Mouse (Mus musculus) thymus, adult 2 months (tissue): ENCODE data around the gene Gm49361. TPM values are rescaled to one million over a fixed set of nuclear protein-coding genes. Genes with fewer than 3 reads are reported as not detected.
"Not testable (repeated sequence)": the region's sequence is repeated elsewhere in the genome, so short reads cannot be mapped to it uniquely, and the experiment has no call there.

Experiments used
- DNase-seq: peaks from one replicate; pipeline ENCODE4 v3.0.0; 2021
- H3K27ac ChIP-seq: fragments of 200-500 bp; 2 replicates; pipeline ENCODE4 v1.5.1; 2012; ENCODE audit warnings: low read length, control low read depth; ENCODE audit not compliant: control insufficient read depth, insufficient read depth
- H3K27me3 ChIP-seq: fragments of 200-500 bp; 2 replicates; pipeline ENCODE4 v1.6.1; 2012; ENCODE audit warnings: mild to moderate bottlenecking, low read length, moderate library complexity, mixed read lengths; ENCODE audit not compliant: control insufficient read depth, insufficient read depth
- H3K36me3 ChIP-seq: fragments of 200-500 bp; 2 replicates; pipeline ENCODE4 v1.6.1; 2012; ENCODE audit warnings: mild to moderate bottlenecking, low read length, moderate library complexity; ENCODE audit not compliant: control insufficient read depth, insufficient read depth
- H3K4me1 ChIP-seq: fragments of 200-500 bp; replicated peaks from 2 replicates; pipeline ENCODE4 v1.6.1; 2012; ENCODE audit warnings: low read length; ENCODE audit not compliant: control insufficient read depth, insufficient read depth
- H3K4me3 ChIP-seq: fragments of 200-500 bp; 2 replicates; pipeline ENCODE4 v1.5.1; 2012; ENCODE audit warnings: mild to moderate bottlenecking, low read length, control low read depth, moderate library complexity; ENCODE audit not compliant: control insufficient read depth, insufficient read depth
- CTCF ChIP-seq: fragments of 200-500 bp; IDR thresholded peaks from 2 replicates; pipeline ENCODE4 v1.5.1; 2012; ENCODE audit warnings: mild to moderate bottlenecking, control low read depth, low read length, moderate library complexity, borderline replicate concordance; ENCODE audit not compliant: control insufficient read depth, poor library complexity, insufficient read depth; ENCODE audit errors: extremely low read depth
- POLR2A ChIP-seq: fragments of 200-500 bp; IDR thresholded peaks from 2 replicates; pipeline ENCODE4 v1.6.1; 2012; ENCODE audit warnings: mild to moderate bottlenecking, low read length, control low read depth, moderate library complexity; ENCODE audit not compliant: control insufficient read depth, poor library complexity, insufficient read depth; ENCODE audit errors: extremely low read depth
- WGBS: fragments of 180-500 bp; shearing (Covaris S2); methylation state at CpG from one replicate; pipeline ENCODE4 v1.1.7; 2018; 5-methylcytosine and 5-hydroxymethylcytosine counted together
- polyA plus RNA-seq: library from polyadenylated mRNA; depleted of rRNA; stranded (reverse); fragments of >200 nt; gene quantifications from 2 replicates; pipeline ENCODE4 v1.2.3, GENCODE M21; 2012

Gene Gm49361
- polyA plus RNA-seq, 1 experiment = not detected

- peaks cover 4% of the 10 kb centered on the region for H3K4me1 ChIP-seq
- H3K36me3 ChIP-seq = no peaks in the 10 kb centered on the region
- H3K4me3 ChIP-seq = peak within 1 kb of the TSS; percentile 98
- H3K27me3 ChIP-seq = no peaks in the 10 kb centered on the region
- peak within 1 kb of the TSS; percentile 35 for H3K27ac ChIP-seq
- WGBS = under 1% methylated on average over 80 of the region's 80 CpGs
- peak; percentile 88; the same call in 1 of the 2 replicates for TF ChIP-seq CTCF
- TF ChIP-seq POLR2A = peak; percentile 78
- peak; percentile 76 for DNase-seq
Measured at GRCm38 (mm10) chr14:57664822-57665627, 80.9 kb downstream of the Gm49361 start, which contains the start of gene Xpo4. TSS of gene Xpo4 (minus strand) at chr14:57665430.

- no peak for TF ChIP-seq CTCF
- TF ChIP-seq POLR2A = no peak
- DNase-seq = no peak
- Histone ChIP-seq H3K4me3 (peak overlapping the region; percentile 98), H3K36me3 (no peaks in the 10 kb centered on the region), H3K4me1 (peaks cover 4% of the 10 kb centered on the region), H3K27me3 (no peaks in the 10 kb centered on the region), H3K27ac (peak overlapping the region; percentile 35)
- 0% methylated on average over 19 of the region's 19 CpGs for WGBS
Measured at GRCm38 (mm10) chr14:57664311-57664821, 81.5 kb downstream of the Gm49361 start.

GRCm38 (mm10) chr14:57663630-57664029 lies 82.3 kb downstream of the Gm49361 start:
- DNase-seq = no peak
- H3K27me3 ChIP-seq = no peaks in the 10 kb centered on the region
- H3K36me3 ChIP-seq = no peaks in the 10 kb centered on the region
- no peak for TF ChIP-seq CTCF
- TF ChIP-seq POLR2A = no peak
- peaks cover 4% of the 10 kb centered on the region for H3K4me1 ChIP-seq
- no peak overlapping the region for H3K4me3 ChIP-seq
- 64% methylated on average over 1 of the region's 1 CpGs for WGBS
- H3K27ac ChIP-seq = no peak overlapping the region

GRCm38 (mm10) chr14:57658301-57658700 lies 87.6 kb downstream of the Gm49361 start:
- no peaks in the 10 kb centered on the region for H3K4me1 ChIP-seq
- no peaks in the 10 kb centered on the region for H3K36me3 ChIP-seq
- no peaks in the 10 kb centered on the region for H3K27me3 ChIP-seq
- no peak for DNase-seq
- TF ChIP-seq POLR2A = no peak
- no peak for TF ChIP-seq CTCF
- 97% methylated on average over 4 of the region's 4 CpGs for WGBS
- no peak overlapping the region for H3K4me3 ChIP-seq
- no peak overlapping the region for H3K27ac ChIP-seq

GRCm38 (mm10) chr14:57657500-57657899 lies 88.4 kb downstream of the Gm49361 start:
- DNase-seq = no peak
- TF ChIP-seq CTCF (no peak), POLR2A (no peak)
- 97% methylated on average over 2 of the region's 2 CpGs for WGBS
- H3K27ac ChIP-seq = no peak overlapping the region
- H3K4me3 ChIP-seq = no peak overlapping the region
- H3K4me1 ChIP-seq = no peaks in the 10 kb centered on the region
- no peaks in the 10 kb centered on the region for H3K36me3 ChIP-seq
- H3K27me3 ChIP-seq = no peaks in the 10 kb centered on the region

GRCm38 (mm10) chr14:57656519-57656918 lies 89.4 kb downstream of the Gm49361 start:
- not testable (repeated sequence) for H3K27ac ChIP-seq, H3K36me3 ChIP-seq, DNase-seq, H3K27me3 ChIP-seq, H3K4me1 ChIP-seq, H3K4me3 ChIP-seq
- 94% methylated on average over 3 of the region's 3 CpGs for WGBS

- no peaks in the 10 kb centered on the region for H3K27me3 ChIP-seq
- no peak overlapping the region for H3K27ac ChIP-seq
- TF ChIP-seq CTCF = no peak
- no peak for TF ChIP-seq POLR2A
- DNase-seq = no peak
- no peaks in the 10 kb centered on the region for H3K36me3 ChIP-seq
- H3K4me1 ChIP-seq = no peaks in the 10 kb centered on the region
- no peak overlapping the region for H3K4me3 ChIP-seq
Measured at GRCm38 (mm10) chr14:57649501-57649900, 96.4 kb downstream of the Gm49361 start.
